Mouse (Mus musculus): Measurements from ENCODE around the gene Ssb. TPM values are rescaled to one million over a fixed set of nuclear protein-coding genes. Genes with fewer than 3 reads are reported as not detected.
"Not testable (repeated sequence)": the region's sequence is repeated elsewhere in the genome, so short reads cannot be mapped to it uniquely, and the experiment has no call there.

Ssb gene
- total and polyA plus RNA-seq, 2 experiments, result 1.5 to 40.3 TPM

DNA sequence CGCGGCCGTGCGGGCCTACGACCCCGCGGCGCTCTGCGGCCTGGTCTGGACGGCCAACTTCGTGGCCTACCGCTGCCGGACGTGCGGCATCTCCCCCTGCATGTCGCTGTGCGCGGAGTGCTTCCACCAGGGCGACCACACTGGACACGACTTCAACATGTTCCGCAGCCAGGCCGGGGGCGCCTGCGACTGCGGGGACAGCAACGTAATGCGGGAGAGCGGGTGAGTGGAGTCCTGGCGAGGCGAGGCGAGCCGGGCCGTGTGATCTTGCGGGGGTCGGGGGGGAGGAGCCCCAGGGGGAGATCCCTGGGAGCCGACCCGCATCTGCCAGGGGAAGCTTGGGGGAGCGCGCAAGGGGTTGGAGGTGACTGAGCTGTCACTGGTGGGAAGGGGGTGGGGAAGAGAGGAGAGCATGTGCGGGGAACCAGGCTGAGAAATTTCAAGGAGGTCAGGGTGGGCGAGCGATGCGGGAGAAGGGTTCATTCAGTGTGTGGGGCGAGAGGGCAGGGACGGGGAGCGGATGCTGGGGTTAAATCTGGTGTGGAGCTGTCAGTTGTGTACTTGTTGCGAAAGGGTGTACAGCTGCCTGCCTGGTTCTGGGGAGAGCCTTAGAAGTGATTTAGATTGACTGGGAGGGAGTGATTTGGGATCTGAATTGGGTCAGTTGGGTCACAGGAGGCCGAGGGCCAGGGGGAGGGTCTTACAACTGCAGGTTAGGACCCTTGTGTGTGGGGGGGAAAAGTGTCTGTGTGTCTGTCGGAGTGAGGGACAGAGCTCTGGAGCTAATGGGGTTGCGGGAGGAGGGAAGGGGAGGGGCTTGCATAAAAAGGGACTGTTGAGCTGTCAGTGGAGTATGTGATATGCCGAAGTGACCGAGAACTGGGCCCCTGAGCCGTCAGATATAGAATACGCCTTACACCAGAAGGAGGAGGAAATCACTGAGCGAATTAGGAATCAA is 36.5 kb downstream of the Ssb start:
- Histone ChIP-seq H3K4me1 (ENCODE audit: control insufficient read depth, insufficient read depth, low read length) (peaks cover 3% of the 10 kb centered on the region; the same call in 1 of the 2 replicates), H3K9ac (ENCODE audit: low read depth, low read length) (peak overlapping the region; percentile 97), H3K27ac (replicated peaks; ENCODE audit: insufficient read depth, low read depth, low read length) (peak overlapping the region; percentile 75), H3K36me3 (ENCODE audit: control insufficient read depth, insufficient read depth, low read length) (peaks cover 4% of the 10 kb centered on the region; the same call in 1 of the 2 replicates), H3K79me2 (ENCODE audit: control insufficient read depth, insufficient read depth, low read length) (peaks cover 22% of the 10 kb centered on the region), H3K4me3 (ENCODE audit: insufficient read depth, low read depth, low read length) (peak overlapping the region; percentile 99), H3K27me3 (ENCODE audit: control insufficient read depth, insufficient read depth, low read length) (no peaks in the 10 kb centered on the region)
- WGBS, result under 1% methylated on average over 55 of the region's 55 CpGs
- TF ChIP-seq POLR2A (IDR thresholded peaks at IDR 0.05; ENCODE audit: extremely low read depth, insufficient read depth, low read length), result no peak
- TF ChIP-seq CTCF (IDR thresholded peaks at IDR 0.05; ENCODE audit: low read depth, low read length), result no peak
- DNase-seq (ENCODE audit: extremely low read depth, low read depth, low spot score), result peak; percentile 79

DNA sequence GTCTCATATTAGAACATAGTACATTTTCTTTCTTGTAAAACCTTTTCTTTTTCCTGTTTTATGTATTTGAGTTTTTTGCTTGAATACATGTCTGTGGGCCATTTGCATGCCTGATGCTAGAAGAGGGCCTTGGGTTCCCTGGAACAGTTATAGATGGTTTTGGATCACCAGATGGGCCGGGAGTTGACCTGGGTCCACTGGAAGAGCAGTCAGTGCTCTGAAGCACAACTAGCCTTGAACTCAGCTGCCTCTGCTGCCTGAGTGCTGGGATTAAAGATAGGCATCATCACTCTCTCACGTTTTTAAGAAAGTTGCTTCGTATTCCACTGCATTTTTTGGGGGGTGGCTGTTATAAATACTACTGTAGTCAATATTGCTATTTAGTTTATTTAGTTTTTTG is 42.2 kb downstream of the Ssb start:
- peak; percentile 56 for DNase-seq (ENCODE audit: extremely low read depth, low read depth, low spot score)
- Histone ChIP-seq H3K9ac (ENCODE audit: low read depth, low read length) (no peak overlapping the region), H3K36me3 (ENCODE audit: control insufficient read depth, insufficient read depth, low read length) (peaks cover 4% of the 10 kb centered on the region; the same call in 1 of the 2 replicates), H3K4me3 (ENCODE audit: insufficient read depth, low read depth, low read length) (no peak overlapping the region), H3K27me3 (ENCODE audit: control insufficient read depth, insufficient read depth, low read length) (no peaks in the 10 kb centered on the region), H3K79me2 (ENCODE audit: control insufficient read depth, insufficient read depth, low read length) (peaks cover 22% of the 10 kb centered on the region; the same call in 1 of the 2 replicates), H3K4me1 (ENCODE audit: control insufficient read depth, insufficient read depth, low read length) (peaks cover under 1% of the 10 kb centered on the region; the same call in 1 of the 2 replicates), H3K27ac (replicated peaks; ENCODE audit: insufficient read depth, low read depth, low read length) (no peak overlapping the region)
- WGBS, result 60% methylated on average over 3 of the region's 3 CpGs
- no peak for TF ChIP-seq CTCF (IDR thresholded peaks at IDR 0.05; ENCODE audit: low read depth, low read length)
- no peak for TF ChIP-seq POLR2A (IDR thresholded peaks at IDR 0.05; ENCODE audit: extremely low read depth, insufficient read depth, low read length)

DNA sequence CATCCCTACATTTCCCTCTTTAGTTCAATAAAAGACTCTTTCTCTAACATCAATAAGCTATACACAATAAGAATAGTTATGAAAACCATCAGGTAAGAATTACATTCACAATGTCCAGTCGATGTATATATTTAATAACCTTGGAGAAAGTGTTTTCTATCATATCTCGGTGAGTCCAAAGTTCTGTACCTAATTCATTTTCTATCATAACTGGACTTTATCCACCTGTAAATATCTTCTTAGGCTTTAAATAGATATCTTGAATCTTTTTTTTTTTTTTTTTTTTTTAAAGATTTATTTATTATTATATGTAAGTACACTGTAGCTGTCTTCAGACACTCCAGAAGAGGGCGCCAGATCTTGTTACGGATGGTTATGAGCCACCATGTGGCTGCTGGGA is 46.0 kb downstream of the Ssb start:
- not testable (repeated sequence) for H3K9ac ChIP-seq (ENCODE audit: low read depth, low read length); H3K27me3 ChIP-seq (ENCODE audit: control insufficient read depth, insufficient read depth, low read length); H3K36me3 ChIP-seq (ENCODE audit: control insufficient read depth, insufficient read depth, low read length); H3K4me3 ChIP-seq (ENCODE audit: insufficient read depth, low read depth, low read length); H3K27ac ChIP-seq (replicated peaks; ENCODE audit: insufficient read depth, low read depth, low read length); DNase-seq (ENCODE audit: extremely low read depth, low read depth, low spot score); H3K4me1 ChIP-seq (ENCODE audit: control insufficient read depth, insufficient read depth, low read length)
- peaks cover 21% of the 10 kb centered on the region; the same call in 1 of the 2 replicates for H3K79me2 ChIP-seq (ENCODE audit: control insufficient read depth, insufficient read depth, low read length)
- WGBS, result 85% methylated on average over 4 of the region's 4 CpGs

DNA sequence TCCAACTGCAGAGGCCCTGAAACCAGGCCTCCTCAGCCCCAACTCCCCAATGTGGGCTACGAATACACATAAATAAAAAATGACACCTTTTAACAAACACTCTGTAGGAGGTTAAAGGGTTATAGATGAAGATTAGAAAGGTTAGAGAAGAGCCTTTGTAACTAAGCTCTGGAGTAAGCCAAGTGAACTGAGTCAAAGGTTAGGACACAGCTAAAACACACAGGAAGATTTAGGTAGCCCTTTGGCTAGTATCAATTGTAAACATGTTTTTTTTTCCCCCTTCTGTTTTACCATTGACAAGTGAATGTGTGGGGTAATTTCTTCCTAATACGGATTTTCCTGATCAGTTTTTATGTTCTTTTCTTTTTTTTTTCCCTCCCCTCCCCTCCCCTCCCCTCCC is 51.4 kb downstream of the Ssb start:
- Histone ChIP-seq H3K27me3 (ENCODE audit: control insufficient read depth, insufficient read depth, low read length) (no peaks in the 10 kb centered on the region), H3K27ac (replicated peaks; ENCODE audit: insufficient read depth, low read depth, low read length) (peak overlapping the region; percentile 17; the same call in 1 of the 2 replicates), H3K4me3 (ENCODE audit: insufficient read depth, low read depth, low read length) (no peak overlapping the region), H3K36me3 (ENCODE audit: control insufficient read depth, insufficient read depth, low read length) (peaks cover 14% of the 10 kb centered on the region), H3K4me1 (ENCODE audit: control insufficient read depth, insufficient read depth, low read length) (no peaks in the 10 kb centered on the region), H3K79me2 (ENCODE audit: control insufficient read depth, insufficient read depth, low read length) (peaks cover 11% of the 10 kb centered on the region; the same call in 1 of the 2 replicates), H3K9ac (ENCODE audit: low read depth, low read length) (no peak overlapping the region)
- TF ChIP-seq CTCF (IDR thresholded peaks at IDR 0.05; ENCODE audit: low read depth, low read length) (no peak), POLR2A (IDR thresholded peaks at IDR 0.05; ENCODE audit: extremely low read depth, insufficient read depth, low read length) (no peak)
- peak; percentile 90 for DNase-seq (ENCODE audit: extremely low read depth, low read depth, low spot score)
- WGBS, result 19% methylated on average over 2 of the region's 2 CpGs

DNA sequence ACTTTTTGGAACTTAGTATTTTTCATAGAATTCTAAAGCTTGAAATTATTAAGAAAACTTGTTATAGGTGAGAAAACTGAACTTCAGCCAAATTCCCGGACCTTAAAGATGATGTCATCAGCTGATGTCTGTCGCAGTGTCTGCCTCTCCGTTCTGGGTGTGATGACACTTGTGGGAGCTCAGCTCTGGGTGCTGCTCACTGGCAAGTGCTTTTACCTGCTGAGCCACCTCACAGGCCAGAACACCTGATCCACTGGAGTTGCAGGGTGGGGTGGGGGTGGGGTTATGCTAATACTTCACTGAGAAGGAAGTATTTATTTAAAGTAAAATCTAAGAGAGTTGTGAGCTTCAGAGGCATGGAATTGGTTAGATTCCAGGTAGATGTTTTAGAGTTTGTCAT is 55.9 kb downstream of the Ssb start:
- 79% methylated on average over 3 of the region's 3 CpGs for whole genome bisulfite sequencing
- Histone ChIP-seq H3K4me1 (ENCODE audit: control insufficient read depth, insufficient read depth, low read length) (no peaks in the 10 kb centered on the region), H3K79me2 (ENCODE audit: control insufficient read depth, insufficient read depth, low read length) (peaks cover 4% of the 10 kb centered on the region; the same call in 1 of the 2 replicates), H3K27me3 (ENCODE audit: control insufficient read depth, insufficient read depth, low read length) (no peaks in the 10 kb centered on the region), H3K4me3 (ENCODE audit: insufficient read depth, low read depth, low read length) (no peak overlapping the region), H3K27ac (replicated peaks; ENCODE audit: insufficient read depth, low read depth, low read length) (no peak overlapping the region), H3K9ac (ENCODE audit: low read depth, low read length) (no peak overlapping the region), H3K36me3 (ENCODE audit: control insufficient read depth, insufficient read depth, low read length) (peaks cover 32% of the 10 kb centered on the region)
- TF ChIP-seq POLR2A (IDR thresholded peaks at IDR 0.05; ENCODE audit: extremely low read depth, insufficient read depth, low read length) (no peak), CTCF (IDR thresholded peaks at IDR 0.05; ENCODE audit: low read depth, low read length) (no peak)
- DNase-seq (ENCODE audit: extremely low read depth, low read depth, low spot score), result no peak

Other genes starting within 250 kb of the Ssb start
- 2.6 and 4.5 TPM in 2 replicates for gene Bbs5, start 214.4 kb upstream of the Ssb start, total RNA-seq (2014; rRNA removed)
- gene Bbs5, start 214.4 kb upstream of the Ssb start, polyA plus RNA-seq (2012; rRNA removed), result 0.49 and 1.1 TPM in 2 replicates
- gene Klhl41, start 191.4 kb upstream of the Ssb start, total RNA-seq (2014; rRNA removed), result 0.20 and 0.37 TPM in 2 replicates
- 0.02 and 0.06 TPM in 2 replicates for gene Klhl41, start 191.4 kb upstream of the Ssb start, polyA plus RNA-seq (2012; rRNA removed)
- gene Fastkd1, start 148.0 kb upstream of the Ssb start, total RNA-seq (2014; rRNA removed), result 14.4 TPM in 2 replicates
- gene Fastkd1, start 148.0 kb upstream of the Ssb start, polyA plus RNA-seq (2012; rRNA removed), result 6.5 and 6.8 TPM in 2 replicates
- gene Ppig, start 139.0 kb upstream of the Ssb start, total RNA-seq (2014; rRNA removed), result 9.3 and 9.7 TPM in 2 replicates
- gene Ppig, start 139.0 kb upstream of the Ssb start, polyA plus RNA-seq (2012; rRNA removed), result 0.91 and 1.3 TPM in 2 replicates
- gene Ccdc173, start 72.0 kb upstream of the Ssb start, total RNA-seq (2014; rRNA removed), result 0.13 and 0.37 TPM in 2 replicates
- gene Ccdc173, start 72.0 kb upstream of the Ssb start, polyA plus RNA-seq (2012; rRNA removed), result not detected in 2 replicates
- 29.6 and 34.4 TPM in 2 replicates for gene Phospho2, start 71.9 kb upstream of the Ssb start, total RNA-seq (2014; rRNA removed)
- gene Phospho2, start 71.9 kb upstream of the Ssb start, polyA plus RNA-seq (2012; rRNA removed), result 36.0 and 39.8 TPM in 2 replicates
- 1.5 and 2.3 TPM in 2 replicates for gene Klhl23, start 39.6 kb upstream of the Ssb start, total RNA-seq (2014; rRNA removed)
- 0.22 and 0.46 TPM in 2 replicates for gene Klhl23, start 39.6 kb upstream of the Ssb start, polyA plus RNA-seq (2012; rRNA removed)
- gene Mettl5, start 24.1 kb downstream of the Ssb start, total RNA-seq (2014; rRNA removed), result 10.7 and 14.7 TPM in 2 replicates
- 7.9 and 9.7 TPM in 2 replicates for gene Mettl5, start 24.1 kb downstream of the Ssb start, polyA plus RNA-seq (2012; rRNA removed)
- 63.0 and 65.2 TPM in 2 replicates for gene Ubr3, start 35.7 kb downstream of the Ssb start, total RNA-seq (2014; rRNA removed)
- 12.0 and 12.8 TPM in 2 replicates for gene Ubr3, start 35.7 kb downstream of the Ssb start, polyA plus RNA-seq (2012; rRNA removed)
- gene Myo3b, start 177.6 kb downstream of the Ssb start, total RNA-seq (2014; rRNA removed), result not detected in 2 replicates
- not detected in 2 replicates for gene Myo3b, start 177.6 kb downstream of the Ssb start, polyA plus RNA-seq (2012; rRNA removed)

Data from liver, adult 2 months (tissue).